Mouse (Mus musculus) heart, embryonic 13.5 days (tissue): ENCODE measurements around the gene Olfr104-ps. TPM values are rescaled to one million over a fixed set of nuclear protein-coding genes. Genes with fewer than 3 reads are reported as not detected.

Experiments used
- ATAC-seq: fragments of 200-750 bp; cut with Nextera tagmentation; 2 replicates; pipeline ENCODE4 v1.8.0; 2017; ENCODE audit warnings: moderate TSS enrichment; ENCODE audit not compliant: insufficient number of reproducible peaks, low FRiP score, low TSS enrichment; ENCODE audit errors: extremely low read depth
- H3K27ac ChIP-seq: fragments of 300-500 bp; sonication (generic); replicated peaks from 2 replicates; pipeline ENCODE4 v1.5.1; 2015; ENCODE audit warnings: moderate library complexity, mild to moderate bottlenecking, inconsistent platforms
- H3K27me3 ChIP-seq: fragments of 300-500 bp; sonication (generic); replicated peaks from 2 replicates; pipeline ENCODE4 v1.6.1; 2015; ENCODE audit warnings: mild to moderate bottlenecking, inconsistent platforms
- H3K36me3 ChIP-seq: fragments of 300-500 bp; sonication (generic); 2 replicates; pipeline ENCODE4 v1.6.1; 2015; ENCODE audit warnings: mild to moderate bottlenecking, inconsistent platforms
- H3K4me1 ChIP-seq: fragments of 300-500 bp; sonication (generic); 2 replicates; pipeline ENCODE4 v1.6.1; 2015; ENCODE audit warnings: inconsistent platforms
- H3K4me2 ChIP-seq: fragments of 300-500 bp; sonication (generic); 2 replicates; pipeline ENCODE4 v1.6.1; 2015; ENCODE audit warnings: inconsistent platforms, mild to moderate bottlenecking, moderate library complexity
- H3K4me3 ChIP-seq: fragments of 300-500 bp; sonication (generic); 2 replicates; pipeline ENCODE4 v1.5.1; 2015; ENCODE audit warnings: moderate library complexity, mild to moderate bottlenecking, inconsistent platforms
- H3K9ac ChIP-seq: fragments of 300-500 bp; sonication (generic); 2 replicates; pipeline ENCODE4 v1.6.1; 2015; ENCODE audit warnings: inconsistent platforms, mild to moderate bottlenecking, moderate library complexity
- H3K9me3 ChIP-seq: fragments of 300-500 bp; sonication (generic); 2 replicates; pipeline ENCODE4 v1.6.1; 2016; ENCODE audit warnings: inconsistent platforms
- WGBS: fragments of 180-500 bp; shearing (Covaris S2); methylation state at CpG from one replicate; pipeline ENCODE4 v1.1.7; 2015; ENCODE audit warnings: mixed read lengths; 5-methylcytosine and 5-hydroxymethylcytosine counted together
- polyA plus RNA-seq: library from polyadenylated mRNA; unstranded; fragments of >200 nt; fragmentation: Nextera tagmentation; extraction: Ambion mirVana; gene quantifications from 2 replicates; pipeline ENCODE4 v1.2.1, GENCODE M21; 2015

The Olfr104-ps gene
- not detected in 2 replicates for polyA plus RNA-seq

DNA sequence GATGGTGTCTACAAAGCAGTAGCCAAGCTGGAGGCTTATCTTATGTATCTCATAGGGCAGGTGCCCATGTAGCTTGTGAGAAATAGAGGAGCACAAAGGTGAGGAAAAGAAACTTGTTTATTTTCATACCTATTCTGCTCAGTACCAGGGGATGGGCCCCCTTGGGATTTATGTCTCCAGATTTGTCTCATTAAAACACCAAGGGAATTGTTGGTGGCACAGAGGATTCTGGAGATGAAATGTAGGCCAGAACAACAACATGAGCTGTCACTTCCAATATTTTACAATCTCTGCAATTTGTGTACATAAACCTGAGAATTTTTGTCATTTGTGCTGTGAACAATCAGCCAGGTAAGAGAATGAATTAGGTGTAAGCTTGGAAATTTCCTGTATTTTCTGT, at the start of gene Olfr104-ps:
TSS of gene Olfr104-ps (plus strand) at position 301 of the 400 bp plus-strand sequence.
- Histone ChIP-seq H3K36me3 (no peaks in the 10 kb centered on the region), H3K9ac (no peak within 1 kb of the TSS), H3K4me1 (no peaks in the 10 kb centered on the region), H3K27me3 (no peaks in the 10 kb centered on the region), H3K4me2 (no peak within 1 kb of the TSS), H3K27ac (no peak within 1 kb of the TSS), H3K4me3 (no peak within 1 kb of the TSS), H3K9me3 (peaks cover 6% of the 10 kb centered on the region; the same call in 1 of the 2 replicates)
- ATAC-seq: no peak

DNA sequence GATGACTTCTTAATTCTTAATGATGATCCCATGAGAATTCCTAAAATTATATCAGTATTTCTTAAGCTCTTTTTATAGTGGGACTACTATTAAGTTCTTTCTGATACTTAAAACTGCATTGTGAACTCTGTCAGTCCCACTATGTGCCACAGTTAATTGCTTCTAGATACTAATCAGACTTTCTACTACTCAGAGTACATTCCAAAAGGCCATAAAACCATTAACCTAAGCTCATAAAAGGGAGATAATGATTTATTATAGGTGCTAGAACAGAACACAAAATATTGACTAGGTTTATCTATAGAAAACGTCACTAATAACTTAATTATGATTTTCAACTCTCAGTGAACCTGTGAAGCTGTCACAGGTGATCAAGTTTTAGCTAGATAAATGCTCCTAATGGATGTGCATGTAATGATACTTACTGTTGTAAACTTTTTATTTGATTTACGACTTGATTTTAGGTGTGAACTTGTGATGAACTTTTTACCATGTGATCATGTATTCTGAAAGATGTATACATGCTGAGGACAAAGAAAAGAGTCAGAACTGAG, 49.2 kb upstream of the Olfr104-ps start:
- Histone ChIP-seq H3K9ac (no peak overlapping the region), H3K4me1 (no peaks in the 10 kb centered on the region), H3K9me3 (no peaks in the 10 kb centered on the region), H3K36me3 (no peaks in the 10 kb centered on the region), H3K4me2 (no peak overlapping the region), H3K27ac (no peak overlapping the region), H3K4me3 (no peak overlapping the region), H3K27me3 (no peaks in the 10 kb centered on the region)
- 33% methylated on average over 2 of the region's 2 CpGs for WGBS
- ATAC-seq: no peak

DNA sequence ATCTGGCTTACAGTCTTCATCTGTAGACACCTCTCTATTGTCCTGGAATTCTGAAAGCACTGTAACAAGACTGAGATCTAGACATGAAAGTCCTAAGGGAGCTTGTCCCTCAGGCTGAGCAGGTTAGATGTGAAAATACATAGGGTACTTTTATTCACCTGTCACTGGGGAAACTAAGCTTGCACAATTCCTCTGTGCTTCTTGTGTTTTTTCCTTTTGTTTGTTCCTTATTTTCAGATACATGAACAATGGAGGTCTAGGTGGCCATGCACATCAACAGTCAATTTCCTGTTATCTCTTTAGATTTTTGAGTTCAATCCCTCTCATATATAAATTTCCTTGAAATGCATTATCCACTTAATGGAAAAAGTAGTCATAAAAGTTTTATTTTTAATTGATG, 42.4 kb upstream of the Olfr104-ps start, which contains the start of gene Olfr102:
TSS of gene Olfr102 (minus strand) at position 101 of the 400 bp plus-strand sequence.
- no peak within 1 kb of the TSS for H3K4me3 ChIP-seq
- H3K27ac ChIP-seq: no peak within 1 kb of the TSS
- no peak for ATAC-seq
- H3K9me3 ChIP-seq: peaks cover 12% of the 10 kb centered on the region; the same call in 1 of the 2 replicates
- no peak within 1 kb of the TSS for H3K9ac ChIP-seq
- H3K36me3 ChIP-seq: no peaks in the 10 kb centered on the region
- no peaks in the 10 kb centered on the region for H3K4me1 ChIP-seq
- no peak within 1 kb of the TSS for H3K4me2 ChIP-seq
- H3K27me3 ChIP-seq: no peaks in the 10 kb centered on the region

DNA sequence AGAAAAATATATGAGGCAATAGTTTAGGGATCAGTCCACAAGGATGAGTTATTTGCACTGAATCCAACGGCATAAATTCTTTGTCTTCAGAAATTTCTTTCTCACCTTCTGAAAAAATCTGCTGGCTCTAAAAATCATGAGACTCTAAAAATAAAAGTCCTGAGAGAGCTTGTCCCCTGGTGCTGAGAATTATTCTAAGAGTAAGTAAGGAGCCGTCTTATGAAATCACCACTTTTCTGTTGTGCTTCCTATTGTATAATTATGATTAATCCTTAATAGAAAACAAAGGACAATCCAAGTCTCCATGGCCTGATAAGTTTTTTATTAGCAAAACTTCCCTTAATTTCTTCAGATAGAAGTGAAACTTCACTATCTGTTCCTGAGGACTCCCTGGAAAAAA, 19.8 kb upstream of the Olfr104-ps start, which contains the start of gene Olfr103:
TSS of gene Olfr103 (minus strand) at position 101 of the 400 bp plus-strand sequence.
- H3K4me3 ChIP-seq: no peak within 1 kb of the TSS
- no peaks in the 10 kb centered on the region for H3K4me1 ChIP-seq
- ATAC-seq: no peak
- 75% methylated on average over 2 of the region's 2 CpGs for WGBS
- H3K36me3 ChIP-seq: no peaks in the 10 kb centered on the region
- H3K9ac ChIP-seq: no peak within 1 kb of the TSS
- no peak within 1 kb of the TSS for H3K27ac ChIP-seq
- H3K4me2 ChIP-seq: no peak within 1 kb of the TSS
- no peaks in the 10 kb centered on the region for H3K27me3 ChIP-seq
- 0 out of 2 replicates have a peak, but pooled peaks cover 4% of the 10 kb centered on the region for H3K9me3 ChIP-seq

DNA sequence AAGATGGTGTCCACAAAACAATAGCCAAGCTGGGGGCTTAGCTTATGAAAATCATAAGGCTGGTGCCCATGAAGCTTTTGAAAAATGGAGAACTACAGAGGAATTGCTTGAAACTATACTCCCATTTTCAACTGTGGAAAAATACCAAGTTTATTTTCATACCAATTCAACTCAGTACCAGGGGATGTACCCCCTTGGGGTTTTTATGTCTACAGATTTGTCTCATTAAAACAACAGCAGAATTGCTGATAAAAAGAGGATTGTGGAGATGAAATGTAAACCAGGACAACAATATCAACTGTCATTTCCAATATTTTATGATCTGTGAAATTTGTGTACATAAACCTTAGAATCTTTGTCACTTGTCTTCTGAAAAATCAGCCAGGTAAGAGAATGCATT, 19.4 kb downstream of the Olfr104-ps start, which contains the start of gene Olfr105-ps:
TSS of gene Olfr105-ps (plus strand) at position 301 of the 400 bp plus-strand sequence.
- no peaks in the 10 kb centered on the region for H3K36me3 ChIP-seq
- H3K27ac ChIP-seq: no peak within 1 kb of the TSS
- H3K9ac ChIP-seq: no peak within 1 kb of the TSS
- H3K4me2 ChIP-seq: no peak within 1 kb of the TSS
- H3K9me3 ChIP-seq: no peaks in the 10 kb centered on the region
- H3K4me3 ChIP-seq: no peak within 1 kb of the TSS
- no peaks in the 10 kb centered on the region for H3K4me1 ChIP-seq
- H3K27me3 ChIP-seq: no peaks in the 10 kb centered on the region
- ATAC-seq: no peak

DNA sequence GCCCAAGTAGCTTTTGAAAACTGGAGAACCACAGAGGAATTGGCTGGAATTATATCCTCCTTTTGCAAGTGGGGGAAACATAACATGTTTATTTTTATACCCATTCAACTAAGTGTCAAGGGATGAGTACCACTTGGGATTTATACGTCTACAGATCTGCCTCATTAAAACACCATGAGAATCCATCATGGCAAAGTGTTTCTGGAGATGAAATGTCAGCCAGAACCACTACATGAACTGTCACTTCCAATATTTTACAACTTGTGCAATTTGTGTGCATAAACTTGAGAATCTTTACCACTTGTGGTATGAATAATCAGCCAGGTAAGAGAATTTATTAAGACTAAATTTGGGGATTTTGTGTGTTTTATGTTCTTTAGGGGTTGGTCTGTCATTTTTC, 30.7 kb downstream of the Olfr104-ps start, which contains the start of gene Olfr106-ps:
TSS of gene Olfr106-ps (plus strand) at position 301 of the 400 bp plus-strand sequence.
- 65% methylated on average over 1 of the region's 1 CpGs for WGBS
- Histone ChIP-seq H3K9ac (no peak within 1 kb of the TSS), H3K4me2 (no peak within 1 kb of the TSS), H3K4me1 (no peaks in the 10 kb centered on the region), H3K4me3 (no peak within 1 kb of the TSS), H3K27me3 (no peaks in the 10 kb centered on the region), H3K36me3 (no peaks in the 10 kb centered on the region), H3K9me3 (no peaks in the 10 kb centered on the region), H3K27ac (no peak within 1 kb of the TSS)
- no peak for ATAC-seq

DNA sequence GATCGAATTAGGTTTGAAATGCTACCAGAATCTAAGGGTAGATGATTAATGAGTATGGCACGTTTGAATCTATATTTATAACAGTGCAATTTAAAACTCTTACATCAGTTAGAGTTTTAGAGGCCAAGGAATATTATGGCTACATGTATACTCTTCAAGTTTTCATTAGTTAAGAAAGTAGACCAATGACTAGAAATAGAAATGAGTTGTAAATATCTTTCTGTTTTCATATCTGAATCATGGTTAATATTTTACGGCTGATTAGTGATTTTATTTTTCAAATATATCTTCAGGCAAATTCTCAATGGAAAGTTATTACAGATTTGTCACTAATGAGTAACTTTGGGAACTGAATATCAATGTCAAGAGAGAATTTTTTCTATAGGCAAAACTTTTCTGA, 39.5 kb downstream of the Olfr104-ps start, which contains the start of gene Olfr107:
TSS of gene Olfr107 (plus strand) at position 301 of the 400 bp plus-strand sequence.
- Histone ChIP-seq H3K4me3 (no peak within 1 kb of the TSS), H3K27ac (no peak within 1 kb of the TSS), H3K4me1 (no peaks in the 10 kb centered on the region), H3K9me3 (no peaks in the 10 kb centered on the region), H3K9ac (no peak within 1 kb of the TSS), H3K4me2 (no peak within 1 kb of the TSS), H3K36me3 (no peaks in the 10 kb centered on the region), H3K27me3 (no peaks in the 10 kb centered on the region)
- WGBS: 59% methylated on average over 3 of the region's 3 CpGs
- ATAC-seq: no peak

DNA sequence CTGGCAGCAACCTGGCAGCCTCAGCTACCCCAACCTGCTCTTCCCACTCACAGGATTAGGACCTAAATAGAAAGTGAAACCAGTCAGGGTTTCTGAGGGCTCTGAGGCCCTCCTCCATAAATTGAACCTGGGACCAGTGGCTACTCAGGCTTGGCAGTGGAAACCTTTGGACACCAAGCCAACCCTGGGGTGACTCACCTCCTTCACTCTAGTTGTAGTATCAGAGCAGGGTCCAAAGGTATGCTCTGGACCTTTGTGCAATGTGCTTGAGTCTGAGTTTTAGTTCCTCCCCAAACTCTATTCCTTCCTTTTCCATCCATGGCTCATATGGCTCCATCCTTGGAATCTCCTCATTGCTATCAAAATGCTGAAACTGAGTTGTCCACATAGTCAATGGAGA, 54.0 kb downstream of the Olfr104-ps start:
- no peaks in the 10 kb centered on the region for H3K4me1 ChIP-seq
- peaks cover 10% of the 10 kb centered on the region; the same call in 1 of the 2 replicates for H3K9me3 ChIP-seq
- no peaks in the 10 kb centered on the region for H3K27me3 ChIP-seq
- H3K4me2 ChIP-seq: no peak overlapping the region
- no peak overlapping the region for H3K4me3 ChIP-seq
- no peak for ATAC-seq
- no peaks in the 10 kb centered on the region for H3K36me3 ChIP-seq
- H3K9ac ChIP-seq: no peak overlapping the region
- H3K27ac ChIP-seq: no peak overlapping the region

Other genes starting within 250 kb of the Olfr104-ps start
- gene Olfr92, start 239.5 kb upstream of the Olfr104-ps start, polyA plus RNA-seq: not detected in 2 replicates
- gene Olfr93, start 198.1 kb upstream of the Olfr104-ps start, polyA plus RNA-seq: not detected in 2 replicates
- not detected in 2 replicates for gene Ubd, start 165.7 kb upstream of the Olfr104-ps start, polyA plus RNA-seq
- gene Olfr94, start 158.6 kb upstream of the Olfr104-ps start, polyA plus RNA-seq: not detected in 2 replicates
- not detected in 2 replicates for gene Olfr95, start 146.5 kb upstream of the Olfr104-ps start, polyA plus RNA-seq
- not detected in 2 replicates for gene Olfr96, start 139.4 kb upstream of the Olfr104-ps start, polyA plus RNA-seq
- gene Olfr97, start 122.3 kb upstream of the Olfr104-ps start, polyA plus RNA-seq: not detected in 2 replicates
- gene Olfr98, start 95.8 kb upstream of the Olfr104-ps start, polyA plus RNA-seq: not detected in 2 replicates
- 0.80 and 1.0 TPM in 2 replicates for gene H2-M3, start 89.4 kb upstream of the Olfr104-ps start, polyA plus RNA-seq
- gene Olfr99, start 76.1 kb upstream of the Olfr104-ps start, polyA plus RNA-seq: not detected in 2 replicates
- gene Olfr101, start 55.3 kb upstream of the Olfr104-ps start, polyA plus RNA-seq: not detected in 2 replicates
- gene Olfr102, start 42.5 kb upstream of the Olfr104-ps start, polyA plus RNA-seq: not detected in 2 replicates
- gene Olfr103, start 19.9 kb upstream of the Olfr104-ps start, polyA plus RNA-seq: not detected in 2 replicates
- gene Olfr105-ps, start 19.5 kb downstream of the Olfr104-ps start, polyA plus RNA-seq: not detected in 2 replicates
- not detected in 2 replicates for gene Olfr106-ps, start 30.8 kb downstream of the Olfr104-ps start, polyA plus RNA-seq
- not detected in 2 replicates for gene Olfr107, start 39.6 kb downstream of the Olfr104-ps start, polyA plus RNA-seq
- gene Olfr108, start 85.9 kb downstream of the Olfr104-ps start, polyA plus RNA-seq: not detected in 2 replicates
- gene Olfr109, start 99.3 kb downstream of the Olfr104-ps start, polyA plus RNA-seq: not detected in 2 replicates
- not detected in 2 replicates for gene H2-M2, start 124.0 kb downstream of the Olfr104-ps start, polyA plus RNA-seq
- gene Olfr110, start 132.9 kb downstream of the Olfr104-ps start, polyA plus RNA-seq: not detected in 2 replicates
- not detected in 2 replicates for gene Olfr111, start 148.4 kb downstream of the Olfr104-ps start, polyA plus RNA-seq
- gene Olfr112, start 209.9 kb downstream of the Olfr104-ps start, polyA plus RNA-seq: not detected in 2 replicates
- not detected in 2 replicates for gene Olfr113, start 218.1 kb downstream of the Olfr104-ps start, polyA plus RNA-seq
- not detected in 2 replicates for gene Olfr114, start 233.2 kb downstream of the Olfr104-ps start, polyA plus RNA-seq